Mouse (Mus musculus): ENCODE data around the gene Fam216b. TPM values are rescaled to one million over a fixed set of nuclear protein-coding genes. Genes with fewer than 3 reads are reported as not detected.

The Fam216b gene
- total and polyA plus RNA-seq, 3 experiments: not detected

DNA sequence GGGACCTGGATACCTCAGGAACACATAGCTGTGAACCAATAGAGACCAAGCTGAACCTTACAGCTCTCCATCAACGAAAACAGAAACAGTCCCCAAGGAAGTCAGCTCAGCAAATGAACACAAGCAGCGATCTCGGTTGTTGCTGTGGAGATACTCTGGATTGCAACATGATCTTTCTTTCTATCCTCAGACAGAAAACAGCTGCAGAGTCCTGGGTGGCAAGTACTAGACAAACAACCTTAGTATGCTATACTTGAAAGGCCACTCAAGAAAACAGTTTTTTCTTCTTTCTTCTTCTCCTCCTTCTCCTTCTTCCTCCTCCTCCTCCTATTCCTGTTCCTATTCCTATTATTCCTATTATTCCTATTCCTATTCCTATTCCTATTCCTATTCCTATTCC lies 37.9 kb upstream of the Fam216b start:
- Histone ChIP-seq H3K9ac (ENCODE audit: control insufficient read depth, low read depth, low read length, poor library complexity, severe bottlenecking) (no peak overlapping the region), H3K79me2 (ENCODE audit: control insufficient read depth, insufficient read depth, low read length, poor library complexity) (no peaks in the 10 kb centered on the region), H3K4me1 (ENCODE audit: control insufficient read depth in 1 of 2, insufficient read depth in 2 of 2, low read length in 2 of 2) (no peaks in the 10 kb centered on the region), H3K27ac (ENCODE audit: control insufficient read depth, low read depth, low read length) (no peak overlapping the region), H3K27me3 (ENCODE audit: control insufficient read depth in 1 of 2, insufficient read depth in 2 of 2, low read length in 2 of 2) (no peaks in the 10 kb centered on the region), H3K4me3 (ENCODE audit: control insufficient read depth in 1 of 2, insufficient read depth in 1 of 2, low read depth in 2 of 2, low read length in 2 of 2) (no peak overlapping the region), H3K36me3 (ENCODE audit: control insufficient read depth in 1 of 2, insufficient read depth in 2 of 2, low read length in 2 of 2) (no peaks in the 10 kb centered on the region), H3K9me3 (replicated peaks; ENCODE audit: insufficient read depth, low read length) (no peaks in the 10 kb centered on the region)
- TF ChIP-seq ELF1 (IDR thresholded peaks at IDR 0.05; ENCODE audit: low read depth, low read length) (no peak), MAX (IDR thresholded peaks at IDR 0.05; ENCODE audit: low read length) (no peak), SMC3 (IDR thresholded peaks at IDR 0.05; ENCODE audit: low read depth, low read length) (no peak), ZNF384 (IDR thresholded peaks at IDR 0.05; ENCODE audit: low read depth, low read length) (no peak), RAD21 (IDR thresholded peaks at IDR 0.05; ENCODE audit: low read depth, low read length) (no peak), MXI1 (IDR thresholded peaks at IDR 0.05; ENCODE audit: low read depth, low read length) (no peak), KAT2A (conservative IDR thresholded peaks at IDR 0.05; ENCODE audit: low read depth, low read length) (no peak), UBTF (IDR thresholded peaks at IDR 0.05; ENCODE audit: borderline replicate concordance, insufficient read depth, low read depth, low read length) (no peak), TBP (IDR thresholded peaks at IDR 0.05; ENCODE audit: low read depth, low read length) (no peak), USF1 (IDR thresholded peaks at IDR 0.05; ENCODE audit: low read depth, low read length) (no peak), ETS1 (IDR thresholded peaks at IDR 0.05; ENCODE audit: low read depth, low read length) (no peak), ZC3H11A (IDR thresholded peaks at IDR 0.05; ENCODE audit: low read depth, low read length) (no peak), EP300 (IDR thresholded peaks at IDR 0.05; ENCODE audit: low read depth in 1 of 2, low read length in 2 of 2) (no peak), NELFE (IDR thresholded peaks at IDR 0.05; ENCODE audit: low read depth, low read length) (no peak), JUND (IDR thresholded peaks at IDR 0.05; ENCODE audit: low read depth, low read length) (no peak), GABPA (IDR thresholded peaks at IDR 0.05; ENCODE audit: low read depth, low read length) (no peak), HCFC1 (IDR thresholded peaks at IDR 0.05; ENCODE audit: low read depth, low read length) (no peak), CTCF (IDR thresholded peaks at IDR 0.05 in 2 of 3, conservative IDR thresholded peaks at IDR 0.05 in 1 of 3; ENCODE audit: control insufficient read depth in 1 of 3, insufficient read depth in 1 of 3, low read depth in 2 of 3, low read length in 3 of 3, poor library complexity in 1 of 3, severe bottlenecking in 1 of 3) (no peak), TCF12 (IDR thresholded peaks at IDR 0.05; ENCODE audit: low read depth, low read length) (no peak), MYB (IDR thresholded peaks at IDR 0.05; ENCODE audit: low read depth, low read length) (no peak)
- no peak for DNase-seq (ENCODE audit: low read depth, low spot score)

DNA sequence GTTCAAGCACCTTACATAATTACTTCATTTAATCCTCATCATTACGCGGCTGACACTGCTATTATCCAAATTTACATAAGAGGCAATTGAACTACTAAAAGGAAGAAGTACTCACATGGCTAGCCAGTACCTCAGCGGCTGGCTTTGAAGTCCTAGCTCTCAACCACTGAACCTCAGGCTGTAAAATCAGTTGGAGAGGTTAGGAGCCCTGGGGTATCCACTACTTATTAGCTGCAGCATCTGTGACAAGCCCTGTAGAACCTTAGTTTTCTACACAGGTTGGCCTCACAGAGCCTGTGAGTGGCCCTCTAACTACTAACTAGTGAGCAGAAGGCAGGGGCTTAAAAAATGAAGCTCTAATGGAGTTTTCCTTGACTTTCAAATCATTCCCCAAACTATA lies 31.5 kb upstream of the Fam216b start:
- Histone ChIP-seq H3K4me3 (ENCODE audit: control insufficient read depth in 1 of 2, insufficient read depth in 1 of 2, low read depth in 2 of 2, low read length in 2 of 2) (no peak overlapping the region), H3K27me3 (ENCODE audit: control insufficient read depth in 1 of 2, insufficient read depth in 2 of 2, low read length in 2 of 2) (no peaks in the 10 kb centered on the region), H3K4me1 (ENCODE audit: control insufficient read depth in 1 of 2, insufficient read depth in 2 of 2, low read length in 2 of 2) (no peaks in the 10 kb centered on the region), H3K9ac (ENCODE audit: control insufficient read depth, low read depth, low read length, poor library complexity, severe bottlenecking) (no peak overlapping the region), H3K36me3 (ENCODE audit: control insufficient read depth in 1 of 2, insufficient read depth in 2 of 2, low read length in 2 of 2) (no peaks in the 10 kb centered on the region), H3K9me3 (replicated peaks; ENCODE audit: insufficient read depth, low read length) (no peaks in the 10 kb centered on the region), H3K79me2 (ENCODE audit: control insufficient read depth, insufficient read depth, low read length, poor library complexity) (no peaks in the 10 kb centered on the region), H3K27ac (ENCODE audit: control insufficient read depth, low read depth, low read length) (no peak overlapping the region)
- TF ChIP-seq E2F4 (IDR thresholded peaks at IDR 0.05; ENCODE audit: borderline replicate concordance, low read depth, low read length) (no peak), NRF1 (IDR thresholded peaks at IDR 0.05; ENCODE audit: insufficient read depth, low read depth, low read length, poor library complexity, severe bottlenecking) (no peak), EP300 (IDR thresholded peaks at IDR 0.05; ENCODE audit: low read depth in 1 of 2, low read length in 2 of 2) (no peak), UBTF (IDR thresholded peaks at IDR 0.05; ENCODE audit: borderline replicate concordance, insufficient read depth, low read depth, low read length) (no peak), HCFC1 (IDR thresholded peaks at IDR 0.05; ENCODE audit: low read depth, low read length) (no peak), MEF2A (IDR thresholded peaks at IDR 0.05; ENCODE audit: extremely low read depth, insufficient replicate concordance, low read depth, low read length, poor library complexity, severe bottlenecking) (no peak), POLR2AphosphoS2 (IDR thresholded peaks at IDR 0.05; ENCODE audit: low read length) (no peak), SMC3 (IDR thresholded peaks at IDR 0.05; ENCODE audit: low read depth, low read length) (no peak), KAT2A (conservative IDR thresholded peaks at IDR 0.05; ENCODE audit: low read depth, low read length) (no peak), SIN3A (IDR thresholded peaks at IDR 0.05; ENCODE audit: low read length) (no peak), JUND (IDR thresholded peaks at IDR 0.05; ENCODE audit: low read depth, low read length) (no peak), CHD2 (IDR thresholded peaks at IDR 0.05; ENCODE audit: low read length) (no peak), GATA1 (IDR thresholded peaks at IDR 0.05; ENCODE audit: low read depth, low read length) (no peak), ELF1 (IDR thresholded peaks at IDR 0.05; ENCODE audit: low read depth, low read length) (no peak), CHD1 (IDR thresholded peaks at IDR 0.05; ENCODE audit: low read depth, low read length) (no peak), USF2 (IDR thresholded peaks at IDR 0.05; ENCODE audit: borderline replicate concordance in 1 of 2, insufficient read depth in 1 of 2, low read depth in 1 of 2, low read length in 2 of 2) (no peak)
- DNase-seq (ENCODE audit: low read depth, low spot score): no peak
